Mouse (Mus musculus): ENCODE data around the gene Rap1gds1. TPM values are rescaled to one million over a fixed set of nuclear protein-coding genes. Genes with fewer than 3 reads are reported as not detected.
A peak's percentile ranks its signal among the peaks of the same experiment; 100 is the strongest.

Rap1gds1 gene
- 35.5 and 46.0 TPM in 2 replicates for polyA plus RNA-seq (2014; fragmentation: Nextera tagmentation; extraction: Ambion mirVana)

DNA sequence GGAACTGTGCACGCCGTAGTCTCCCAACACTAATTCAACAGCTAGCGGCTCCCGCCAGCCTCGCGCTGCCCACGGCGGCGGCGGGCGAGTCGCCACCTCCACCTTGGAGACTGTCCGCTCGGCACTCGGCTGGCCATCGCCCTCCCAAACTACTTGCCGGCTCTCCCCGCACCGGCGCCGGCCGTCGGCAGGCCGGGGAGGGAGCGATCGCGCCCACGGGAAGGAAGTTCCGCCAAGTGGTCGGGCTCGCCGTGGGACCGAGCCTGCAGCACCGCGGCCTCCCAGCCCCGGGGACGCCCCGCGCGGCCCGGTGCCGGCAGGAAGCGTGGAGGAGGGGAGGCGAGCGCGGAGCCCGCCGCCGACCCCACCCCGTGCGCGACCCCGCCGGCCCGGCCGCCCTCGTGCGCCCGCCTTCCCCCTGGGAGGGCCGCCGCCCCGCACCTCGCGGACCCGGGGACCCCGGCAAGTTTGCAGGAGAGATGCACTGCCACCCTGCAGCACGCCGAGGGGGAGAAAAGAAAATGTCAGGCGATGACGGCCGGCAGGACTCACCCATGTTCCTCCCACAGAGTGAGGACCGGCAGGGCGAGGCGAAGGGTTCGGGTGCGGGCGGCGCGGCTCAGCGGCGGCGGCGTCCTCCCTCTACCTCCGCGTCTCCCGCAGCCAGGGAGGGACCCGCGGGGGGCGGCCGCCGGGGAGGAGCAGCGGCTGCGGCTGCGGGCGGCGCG, at the start of gene Rap1gds1:
Gene Rap1gds1, minus strand, starts transcription at position 718 of the 728 bp plus-strand sequence.
- H3K4me3 ChIP-seq (ENCODE audit: low read depth, low read length) = peak within 1 kb of the TSS; percentile 87
- ATAC-seq (peak; percentile 65), DNase-seq (ENCODE audit: low spot score) (peak; percentile 68)
- 0 out of 2 replicates have a peak, but pooled peaks cover 3% of the 10 kb centered on the region for H3K4me1 ChIP-seq (ENCODE audit: control insufficient read depth, insufficient read depth, low read length)
- no peaks in the 10 kb centered on the region for H3K36me3 ChIP-seq (ENCODE audit: control insufficient read depth, insufficient read depth, low read length)
- H3K27ac ChIP-seq (ENCODE audit: low read depth, low read length) = peak within 1 kb of the TSS; percentile 96
- H3K9me3 ChIP-seq (replicated peaks; ENCODE audit: control insufficient read depth, low read length) = no peaks in the 10 kb centered on the region
- H3K4me2 ChIP-seq (ENCODE audit: low read length) = peak within 1 kb of the TSS; percentile 88
- H3K27me3 ChIP-seq (replicated peaks; ENCODE audit: control insufficient read depth, insufficient read depth, low read length) = no peaks in the 10 kb centered on the region
- peak within 1 kb of the TSS; percentile 90 for H3K9ac ChIP-seq (ENCODE audit: low read length)
- 0% methylated on average over 57 of the region's 97 CpGs for WGBS

DNA sequence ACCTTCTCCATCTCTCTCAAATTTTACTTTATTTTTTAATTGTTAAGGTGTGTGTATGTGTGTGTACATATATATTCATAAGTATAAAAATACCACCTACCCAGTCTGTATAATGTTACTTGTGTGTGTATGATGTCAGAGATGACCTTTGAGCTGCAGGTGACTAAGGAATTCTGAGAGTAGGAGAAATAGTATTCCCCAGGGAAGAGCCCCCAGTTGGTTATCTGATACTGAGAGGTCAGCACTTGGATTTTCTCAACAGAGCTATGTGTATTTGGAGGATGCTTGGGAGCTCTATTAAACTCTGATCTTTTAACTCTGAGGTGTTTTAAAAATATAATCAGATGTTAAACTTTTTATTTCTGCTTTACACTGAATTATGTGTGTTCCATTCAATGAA, 43.4 kb upstream of the Rap1gds1 start:
- no peak overlapping the region for H3K4me3 ChIP-seq (ENCODE audit: low read depth, low read length)
- H3K9ac ChIP-seq (ENCODE audit: low read length) = no peak overlapping the region
- no peak overlapping the region for H3K4me2 ChIP-seq (ENCODE audit: low read length)
- H3K27ac ChIP-seq (ENCODE audit: low read depth, low read length) = no peak overlapping the region
- no peaks in the 10 kb centered on the region for H3K27me3 ChIP-seq (replicated peaks; ENCODE audit: control insufficient read depth, insufficient read depth, low read length)
- H3K36me3 ChIP-seq (ENCODE audit: control insufficient read depth, insufficient read depth, low read length) = no peaks in the 10 kb centered on the region
- no peaks in the 10 kb centered on the region for H3K4me1 ChIP-seq (ENCODE audit: control insufficient read depth, insufficient read depth, low read length)
- no peak for ATAC-seq
- no peak for DNase-seq (ENCODE audit: low spot score)
- no peaks in the 10 kb centered on the region for H3K9me3 ChIP-seq (replicated peaks; ENCODE audit: control insufficient read depth, low read length)

DNA sequence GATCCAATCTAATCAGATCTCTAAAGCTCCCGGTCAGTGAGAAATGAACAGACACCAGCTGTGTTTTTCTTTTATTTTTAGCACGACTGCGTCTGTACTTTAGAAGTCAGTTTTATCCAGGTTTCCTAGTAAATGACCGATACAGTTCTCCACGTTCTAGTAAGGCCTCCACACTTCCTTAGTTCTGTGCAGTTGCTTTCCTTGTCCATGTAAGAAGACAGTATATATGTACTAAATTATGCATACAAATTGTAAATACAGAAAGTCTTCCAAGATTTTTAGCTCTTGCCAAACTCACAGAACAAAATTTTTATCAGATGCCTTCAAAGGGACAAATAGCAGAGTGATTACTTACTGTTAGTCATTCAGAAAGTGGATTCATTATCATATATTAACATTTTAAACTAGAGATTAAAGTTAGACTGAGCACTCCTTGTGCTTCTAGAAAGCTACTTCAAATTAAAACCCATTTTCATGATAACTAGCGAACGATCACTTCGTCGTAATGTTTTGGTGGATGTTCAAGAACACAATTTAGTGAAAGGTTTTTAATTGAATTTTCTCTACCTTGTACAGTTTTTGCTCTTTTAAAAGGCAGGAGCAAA, 41.8 kb upstream of the Rap1gds1 start:
- DNase-seq (ENCODE audit: low spot score) (peak; percentile 37), ATAC-seq (peak; percentile 52)
- Histone ChIP-seq H3K9me3 (replicated peaks; ENCODE audit: control insufficient read depth, low read length) (no peaks in the 10 kb centered on the region), H3K4me1 (ENCODE audit: control insufficient read depth, insufficient read depth, low read length) (no peaks in the 10 kb centered on the region), H3K36me3 (ENCODE audit: control insufficient read depth, insufficient read depth, low read length) (no peaks in the 10 kb centered on the region), H3K27me3 (replicated peaks; ENCODE audit: control insufficient read depth, insufficient read depth, low read length) (no peaks in the 10 kb centered on the region), H3K4me2 (ENCODE audit: low read length) (no peak overlapping the region), H3K27ac (ENCODE audit: low read depth, low read length) (no peak overlapping the region), H3K9ac (ENCODE audit: low read length) (no peak overlapping the region), H3K4me3 (ENCODE audit: low read depth, low read length) (no peak overlapping the region)
- WGBS = 30% methylated on average over 9 of the region's 9 CpGs

DNA sequence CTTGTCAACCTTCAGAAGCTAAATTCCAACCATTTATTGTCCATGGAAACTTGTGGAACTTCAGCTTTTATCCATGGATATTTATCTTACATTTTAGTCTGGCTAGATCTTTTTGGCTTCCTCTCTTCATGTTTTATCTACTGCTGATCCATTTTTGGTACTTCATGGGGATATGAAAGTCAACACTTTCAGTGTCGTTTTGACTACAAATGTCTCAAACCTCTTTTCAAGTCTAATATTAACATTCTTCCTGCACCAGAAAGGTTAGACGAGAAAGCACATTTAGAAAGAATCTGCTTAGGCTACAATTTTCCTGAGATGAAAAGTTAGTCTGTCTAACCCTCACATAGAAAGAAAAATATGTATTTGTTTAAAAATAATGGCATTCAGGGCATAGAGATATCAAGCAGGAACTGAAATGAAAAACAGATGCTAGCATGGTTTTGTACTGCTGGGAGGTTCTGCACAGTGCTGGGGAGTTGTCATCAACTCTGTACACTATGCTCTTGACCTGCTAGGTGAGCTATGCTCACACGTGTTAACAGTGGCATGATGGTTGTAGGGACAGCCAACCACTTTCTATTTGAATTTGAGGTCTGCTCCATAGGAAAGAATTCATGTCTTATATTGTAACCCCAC, 37.5 kb upstream of the Rap1gds1 start:
- Histone ChIP-seq H3K4me2 (ENCODE audit: low read length) (no peak overlapping the region), H3K4me3 (ENCODE audit: low read depth, low read length) (no peak overlapping the region), H3K36me3 (ENCODE audit: control insufficient read depth, insufficient read depth, low read length) (no peaks in the 10 kb centered on the region), H3K27ac (ENCODE audit: low read depth, low read length) (no peak overlapping the region), H3K4me1 (ENCODE audit: control insufficient read depth, insufficient read depth, low read length) (no peaks in the 10 kb centered on the region), H3K9me3 (replicated peaks; ENCODE audit: control insufficient read depth, low read length) (no peaks in the 10 kb centered on the region), H3K27me3 (replicated peaks; ENCODE audit: control insufficient read depth, insufficient read depth, low read length) (no peaks in the 10 kb centered on the region), H3K9ac (ENCODE audit: low read length) (no peak overlapping the region)
- 82% methylated on average over 3 of the region's 3 CpGs for WGBS
- ATAC-seq (no peak), DNase-seq (ENCODE audit: low spot score) (no peak)

DNA sequence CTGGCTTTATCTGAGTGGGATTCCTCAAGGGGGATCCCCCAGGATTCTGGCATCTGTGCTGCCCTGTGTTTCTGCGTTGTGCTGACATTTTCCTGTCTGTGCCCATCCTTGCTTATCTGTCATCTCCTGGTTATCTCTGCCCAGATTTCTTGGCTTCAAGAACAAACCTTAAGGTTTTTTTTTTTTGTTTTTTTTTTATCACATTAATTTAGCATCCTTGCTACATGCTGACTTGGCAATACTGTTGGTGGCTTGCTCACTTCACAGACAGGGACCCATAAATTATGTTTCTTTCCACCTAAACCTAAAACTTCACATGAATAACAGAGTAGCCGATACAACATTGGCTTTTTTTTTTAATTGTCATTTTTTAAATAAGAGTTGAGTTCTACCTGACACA, 36.9 kb upstream of the Rap1gds1 start:
- Histone ChIP-seq H3K36me3 (ENCODE audit: control insufficient read depth, insufficient read depth, low read length) (no peaks in the 10 kb centered on the region), H3K27me3 (replicated peaks; ENCODE audit: control insufficient read depth, insufficient read depth, low read length) (no peaks in the 10 kb centered on the region), H3K9me3 (replicated peaks; ENCODE audit: control insufficient read depth, low read length) (no peaks in the 10 kb centered on the region), H3K9ac (ENCODE audit: low read length) (no peak overlapping the region), H3K4me1 (ENCODE audit: control insufficient read depth, insufficient read depth, low read length) (no peaks in the 10 kb centered on the region), H3K27ac (ENCODE audit: low read depth, low read length) (no peak overlapping the region), H3K4me3 (ENCODE audit: low read depth, low read length) (no peak overlapping the region), H3K4me2 (ENCODE audit: low read length) (no peak overlapping the region)
- DNase-seq (ENCODE audit: low spot score) (peak; percentile 22), ATAC-seq (no peak)
- 87% methylated on average over 2 of the region's 2 CpGs for WGBS

DNA sequence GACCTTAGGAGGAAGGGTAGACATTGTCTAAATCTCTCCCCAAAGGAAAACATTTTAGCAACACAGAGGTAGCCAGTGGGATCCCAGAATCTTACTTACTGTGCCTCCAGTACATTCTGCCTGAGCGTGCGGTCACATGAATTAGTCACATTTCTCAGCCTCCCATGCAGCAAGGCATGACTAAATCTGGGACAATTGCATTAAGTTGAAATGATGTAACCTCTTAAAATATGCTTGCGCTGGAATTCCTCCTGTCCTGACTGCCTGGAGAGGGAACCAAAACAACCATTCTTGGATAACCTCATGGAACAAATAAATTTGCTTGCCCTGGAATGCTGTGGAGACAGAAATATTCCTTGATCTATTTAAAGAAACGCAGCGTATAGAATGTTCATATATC, 33.2 kb upstream of the Rap1gds1 start:
- no peaks in the 10 kb centered on the region for H3K27me3 ChIP-seq (replicated peaks; ENCODE audit: control insufficient read depth, insufficient read depth, low read length)
- 95% methylated on average over 5 of the region's 5 CpGs for WGBS
- no peak for DNase-seq (ENCODE audit: low spot score)
- H3K4me3 ChIP-seq (ENCODE audit: low read depth, low read length) = no peak overlapping the region
- no peaks in the 10 kb centered on the region for H3K4me1 ChIP-seq (ENCODE audit: control insufficient read depth, insufficient read depth, low read length)
- no peak overlapping the region for H3K9ac ChIP-seq (ENCODE audit: low read length)
- H3K9me3 ChIP-seq (replicated peaks; ENCODE audit: control insufficient read depth, low read length) = no peaks in the 10 kb centered on the region
- H3K36me3 ChIP-seq (ENCODE audit: control insufficient read depth, insufficient read depth, low read length) = no peaks in the 10 kb centered on the region
- no peak overlapping the region for H3K4me2 ChIP-seq (ENCODE audit: low read length)
- no peak overlapping the region for H3K27ac ChIP-seq (ENCODE audit: low read depth, low read length)
- no peak for ATAC-seq

DNA sequence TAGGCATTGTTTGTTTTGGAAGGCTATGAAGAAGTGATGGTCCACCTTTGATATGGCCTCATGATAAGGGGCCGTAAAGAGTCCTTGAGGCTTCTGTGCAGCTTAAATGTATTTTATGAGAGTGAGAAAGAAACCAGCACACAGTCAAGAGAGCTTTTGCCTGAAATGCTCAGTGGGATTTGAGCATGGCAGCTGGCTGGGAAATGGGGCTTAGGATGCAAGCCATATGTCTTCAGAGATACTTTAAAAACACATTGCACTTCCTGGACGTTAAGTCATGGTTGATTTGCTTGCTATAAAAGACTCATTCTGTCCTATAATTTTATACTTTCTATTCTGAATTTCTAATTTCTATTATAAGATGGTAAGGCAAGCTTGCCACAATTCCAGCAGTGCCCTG, 28.9 kb upstream of the Rap1gds1 start:
- ATAC-seq (no peak), DNase-seq (ENCODE audit: low spot score) (no peak)
- WGBS = 82% methylated on average over 2 of the region's 2 CpGs
- H3K4me2 ChIP-seq (ENCODE audit: low read length) = no peak overlapping the region
- no peak overlapping the region for H3K27ac ChIP-seq (ENCODE audit: low read depth, low read length)
- no peaks in the 10 kb centered on the region for H3K9me3 ChIP-seq (replicated peaks; ENCODE audit: control insufficient read depth, low read length)
- H3K4me3 ChIP-seq (ENCODE audit: low read depth, low read length) = no peak overlapping the region
- H3K9ac ChIP-seq (ENCODE audit: low read length) = no peak overlapping the region
- no peaks in the 10 kb centered on the region for H3K4me1 ChIP-seq (ENCODE audit: control insufficient read depth, insufficient read depth, low read length)
- no peaks in the 10 kb centered on the region for H3K36me3 ChIP-seq (ENCODE audit: control insufficient read depth, insufficient read depth, low read length)
- H3K27me3 ChIP-seq (replicated peaks; ENCODE audit: control insufficient read depth, insufficient read depth, low read length) = no peaks in the 10 kb centered on the region

DNA sequence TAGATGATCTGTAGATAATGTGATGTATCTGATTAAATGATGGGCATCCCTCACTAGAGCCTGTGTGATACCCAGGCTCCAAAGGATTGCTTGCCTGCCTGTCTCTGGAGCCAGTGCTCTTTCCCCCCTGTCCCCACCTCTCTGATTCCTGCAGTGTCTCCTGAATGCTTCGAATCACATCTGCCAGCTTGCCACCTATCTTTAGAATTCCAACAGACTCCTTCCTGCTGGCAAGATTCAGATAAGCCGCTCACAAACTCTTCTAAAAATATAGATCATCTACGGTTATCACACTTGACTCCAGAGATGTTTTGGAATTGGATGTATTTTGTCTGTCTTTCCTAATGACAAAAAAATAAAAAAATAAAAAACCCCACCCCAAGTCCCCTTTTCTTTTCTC, 28.3 kb upstream of the Rap1gds1 start:
- Histone ChIP-seq H3K9me3 (replicated peaks; ENCODE audit: control insufficient read depth, low read length) (no peaks in the 10 kb centered on the region), H3K4me3 (ENCODE audit: low read depth, low read length) (no peak overlapping the region), H3K9ac (ENCODE audit: low read length) (no peak overlapping the region), H3K27ac (ENCODE audit: low read depth, low read length) (no peak overlapping the region), H3K4me1 (ENCODE audit: control insufficient read depth, insufficient read depth, low read length) (no peaks in the 10 kb centered on the region), H3K27me3 (replicated peaks; ENCODE audit: control insufficient read depth, insufficient read depth, low read length) (no peaks in the 10 kb centered on the region), H3K36me3 (ENCODE audit: control insufficient read depth, insufficient read depth, low read length) (no peaks in the 10 kb centered on the region), H3K4me2 (ENCODE audit: low read length) (no peak overlapping the region)
- 79% methylated on average over 3 of the region's 3 CpGs for WGBS
- ATAC-seq (no peak), DNase-seq (ENCODE audit: low spot score) (no peak)

DNA sequence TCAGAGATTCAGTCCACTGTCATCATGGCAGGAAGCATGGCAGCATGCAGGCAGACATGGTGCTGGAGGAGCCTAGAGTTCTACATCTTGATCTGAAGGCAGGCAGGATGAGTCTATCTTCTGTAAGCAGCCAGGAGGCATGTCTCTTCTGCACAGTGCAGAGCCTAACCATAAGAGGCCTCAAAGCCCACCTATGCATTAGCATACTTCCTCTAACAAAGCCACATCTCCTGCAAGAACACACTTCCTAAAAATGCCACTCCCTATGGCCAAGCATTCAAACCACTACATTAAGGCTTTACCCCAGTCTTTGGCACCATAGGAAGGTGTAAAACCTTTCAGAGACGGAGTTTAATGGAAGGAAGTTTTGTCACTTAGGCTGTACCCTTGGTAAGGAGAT, 26.9 kb upstream of the Rap1gds1 start:
- no peaks in the 10 kb centered on the region for H3K27me3 ChIP-seq (replicated peaks; ENCODE audit: control insufficient read depth, insufficient read depth, low read length)
- no peak overlapping the region for H3K4me3 ChIP-seq (ENCODE audit: low read depth, low read length)
- H3K9me3 ChIP-seq (replicated peaks; ENCODE audit: control insufficient read depth, low read length) = no peaks in the 10 kb centered on the region
- no peaks in the 10 kb centered on the region for H3K4me1 ChIP-seq (ENCODE audit: control insufficient read depth, insufficient read depth, low read length)
- no peak overlapping the region for H3K27ac ChIP-seq (ENCODE audit: low read depth, low read length)
- no peak overlapping the region for H3K9ac ChIP-seq (ENCODE audit: low read length)
- WGBS = 88% methylated on average over 1 of the region's 1 CpGs
- no peak overlapping the region for H3K4me2 ChIP-seq (ENCODE audit: low read length)
- DNase-seq (ENCODE audit: low spot score) = no peak
- no peak for ATAC-seq
- H3K36me3 ChIP-seq (ENCODE audit: control insufficient read depth, insufficient read depth, low read length) = no peaks in the 10 kb centered on the region

All from forebrain, embryonic 14.5 days (tissue).